Mouse (Mus musculus) lung, adult 2 months (tissue): Measurements from ENCODE around the gene Fli1.

Source experiments
- CTCF ChIP-seq: fragments of 200-500 bp; IDR thresholded peaks from 2 replicates; pipeline ENCODE4 v1.5.1; 2011; ENCODE audit warnings: mild to moderate bottlenecking, low read length, control low read depth; ENCODE audit not compliant: insufficient read depth
- POLR2A ChIP-seq: fragments of 200-500 bp; IDR thresholded peaks from 2 replicates; pipeline ENCODE4 v1.6.1; 2011; ENCODE audit warnings: low read depth, mild to moderate bottlenecking, control low read depth, low read length, borderline replicate concordance; ENCODE audit errors: extremely low read depth

GRCm38 (mm10) chr9:32562837-32563236 lies 20.2 kb upstream of the Fli1 start:
- TF ChIP-seq CTCF (no peak), POLR2A (no peak)
